Mouse (Mus musculus) forebrain, embryonic 14.5 days (tissue): ENCODE measurements at regions not wholly inside any gene's neighbourhood (a gene's known extent, or its start where the extent isn't known, plus 50 kb on each side); places are given as distances from the start of the nearest gene placed in this dataset.
A peak's percentile ranks its signal among the peaks of the same experiment; 100 is the strongest.

ENCODE experiments used
- ATAC-seq: fragments of 200-750 bp; cut with Nextera tagmentation; 2 replicates; pipeline ENCODE4 v1.8.0; 2017; ENCODE audit warnings: mild to moderate bottlenecking, moderate library complexity
- DNase-seq: peaks from one replicate; pipeline ENCODE4 v3.0.0-alpha.2; 2015; ENCODE audit warnings: low spot score
- H3K27ac ChIP-seq: fragments of 300-500 bp; sonication (generic); 2 replicates; pipeline ENCODE4 v1.5.1; 2014; ENCODE audit warnings: low read depth, mild to moderate bottlenecking, control low read depth, low read length, moderate library complexity
- H3K27me3 ChIP-seq: fragments of 300-500 bp; sonication (generic); replicated peaks from 2 replicates; pipeline ENCODE4 v1.6.1; 2014; ENCODE audit warnings: low read length, control low read depth, mixed read lengths; ENCODE audit not compliant: control insufficient read depth, insufficient read depth
- H3K36me3 ChIP-seq: fragments of 300-500 bp; sonication (generic); 2 replicates; pipeline ENCODE4 v1.6.1; 2014; ENCODE audit warnings: low read length, control low read depth; ENCODE audit not compliant: control insufficient read depth, insufficient read depth
- H3K4me1 ChIP-seq: fragments of 300-500 bp; sonication (generic); 2 replicates; pipeline ENCODE4 v1.6.1; 2014; ENCODE audit warnings: antibody characterized with exemption, low read length, control low read depth; ENCODE audit not compliant: control insufficient read depth, insufficient read depth
- H3K4me2 ChIP-seq: fragments of 300-500 bp; sonication (generic); 2 replicates; pipeline ENCODE4 v1.6.1; 2014; ENCODE audit warnings: mild to moderate bottlenecking, control low read depth, low read length
- H3K4me3 ChIP-seq: fragments of 300-500 bp; sonication (generic); 2 replicates; pipeline ENCODE4 v1.5.1; 2014; ENCODE audit warnings: low read depth, low read length, control low read depth
- H3K9ac ChIP-seq: fragments of 300-500 bp; sonication (generic); 2 replicates; pipeline ENCODE4 v1.6.1; 2014; ENCODE audit warnings: mild to moderate bottlenecking, low read length, control low read depth, moderate library complexity
- H3K9me3 ChIP-seq: fragments of 300-500 bp; sonication (generic); replicated peaks from 2 replicates; pipeline ENCODE4 v1.6.1; 2016; ENCODE audit warnings: low read length, control low read depth, mixed read lengths; ENCODE audit not compliant: control insufficient read depth
- WGBS: fragments of 180-500 bp; shearing (Covaris S2); extraction: QIAGEN DNeasy Blood & Tissue Kit; methylation state at CpG from one replicate; pipeline ENCODE4 v1.1.7; 2014; 5-methylcytosine and 5-hydroxymethylcytosine counted together

- Histone ChIP-seq H3K9ac (no peak overlapping the region), H3K9me3 (no peaks in the 10 kb centered on the region), H3K27me3 (no peaks in the 10 kb centered on the region), H3K36me3 (no peaks in the 10 kb centered on the region), H3K4me1 (no peaks in the 10 kb centered on the region), H3K4me2 (no peak overlapping the region), H3K4me3 (no peak overlapping the region), H3K27ac (no peak overlapping the region)
- ATAC-seq (no peak), DNase-seq (no peak)
These were observed 645.6 kb upstream of the Zfp804a start for GRCm38 (mm10) chr2:81407372-81407771.

GRCm38 (mm10) chr2:81411751-81412150, 641.3 kb upstream of the Zfp804a start:
- H3K9me3 ChIP-seq = no peaks in the 10 kb centered on the region
- H3K27ac ChIP-seq = no peak overlapping the region
- no peaks in the 10 kb centered on the region for H3K27me3 ChIP-seq
- WGBS = 48% methylated on average over 3 of the region's 3 CpGs
- ATAC-seq (no peak), DNase-seq (peak; percentile 7)
- H3K9ac ChIP-seq = no peak overlapping the region
- no peaks in the 10 kb centered on the region for H3K4me1 ChIP-seq
- no peak overlapping the region for H3K4me2 ChIP-seq
- no peak overlapping the region for H3K4me3 ChIP-seq
- H3K36me3 ChIP-seq = no peaks in the 10 kb centered on the region

- no peak overlapping the region for H3K9ac ChIP-seq
- no peak for ATAC-seq
- no peaks in the 10 kb centered on the region for H3K9me3 ChIP-seq
- H3K4me2 ChIP-seq = no peak overlapping the region
- H3K36me3 ChIP-seq = no peaks in the 10 kb centered on the region
- H3K4me1 ChIP-seq = no peaks in the 10 kb centered on the region
- H3K4me3 ChIP-seq = no peak overlapping the region
- no peak overlapping the region for H3K27ac ChIP-seq
- WGBS = 91% methylated on average over 4 of the region's 4 CpGs
- DNase-seq = no peak
- no peaks in the 10 kb centered on the region for H3K27me3 ChIP-seq
These were observed 621.6 kb upstream of the Zfp804a start for GRCm38 (mm10) chr2:81431411-81431810.

GRCm38 (mm10) chr2:81439082-81439481, 613.9 kb upstream of the Zfp804a start:
- DNase-seq = no peak
- Histone ChIP-seq H3K4me2 (no peak overlapping the region), H3K27ac (no peak overlapping the region), H3K9me3 (no peaks in the 10 kb centered on the region), H3K4me1 (no peaks in the 10 kb centered on the region), H3K9ac (no peak overlapping the region), H3K27me3 (no peaks in the 10 kb centered on the region), H3K36me3 (no peaks in the 10 kb centered on the region), H3K4me3 (no peak overlapping the region)
- WGBS = 84% methylated on average over 11 of the region's 11 CpGs
- no peak for ATAC-seq

GRCm38 (mm10) chr2:81440929-81441328, 612.1 kb upstream of the Zfp804a start:
- DNase-seq = no peak
- no peaks in the 10 kb centered on the region for H3K36me3 ChIP-seq
- ATAC-seq = no peak

GRCm38 (mm10) chr2:81450514-81450913, 602.5 kb upstream of the Zfp804a start:
- peak; percentile 21 for DNase-seq
- Histone ChIP-seq H3K27me3 (no peaks in the 10 kb centered on the region), H3K4me1 (no peaks in the 10 kb centered on the region), H3K4me3 (no peak overlapping the region), H3K9ac (no peak overlapping the region), H3K36me3 (no peaks in the 10 kb centered on the region), H3K27ac (no peak overlapping the region), H3K9me3 (no peaks in the 10 kb centered on the region), H3K4me2 (no peak overlapping the region)
- ATAC-seq = 0 out of 2 replicates have a peak, but pooled peaks have one; percentile 37
- 33% methylated on average over 1 of the region's 1 CpGs for WGBS

More at GRCm38 (mm10) chr2:81440929-81441328, 612.1 kb upstream of the Zfp804a start:
- no peak overlapping the region for H3K27ac ChIP-seq
- no peaks in the 10 kb centered on the region for H3K4me1 ChIP-seq
- H3K4me3 ChIP-seq = no peak overlapping the region
- H3K9me3 ChIP-seq = no peaks in the 10 kb centered on the region
- H3K27me3 ChIP-seq = no peaks in the 10 kb centered on the region
- no peak overlapping the region for H3K4me2 ChIP-seq
- H3K9ac ChIP-seq = no peak overlapping the region

GRCm38 (mm10) chr2:81488821-81489220, 564.2 kb upstream of the Zfp804a start:
- 54% methylated on average over 2 of the region's 2 CpGs for WGBS
- DNase-seq = no peak
- Histone ChIP-seq H3K4me3 (no peak overlapping the region), H3K27me3 (no peaks in the 10 kb centered on the region), H3K27ac (no peak overlapping the region), H3K4me1 (no peaks in the 10 kb centered on the region), H3K36me3 (no peaks in the 10 kb centered on the region), H3K4me2 (no peak overlapping the region), H3K9me3 (no peaks in the 10 kb centered on the region), H3K9ac (no peak overlapping the region)
- ATAC-seq = no peak

GRCm38 (mm10) chr2:81506985-81507384, 546.0 kb upstream of the Zfp804a start:
- WGBS = 95% methylated on average over 1 of the region's 1 CpGs
- no peak overlapping the region for H3K4me3 ChIP-seq
- no peaks in the 10 kb centered on the region for H3K36me3 ChIP-seq
- no peak overlapping the region for H3K27ac ChIP-seq
- ATAC-seq (no peak), DNase-seq (no peak)
- no peaks in the 10 kb centered on the region for H3K27me3 ChIP-seq
- H3K4me2 ChIP-seq = no peak overlapping the region
- H3K9me3 ChIP-seq = no peaks in the 10 kb centered on the region
- no peak overlapping the region for H3K9ac ChIP-seq
- H3K4me1 ChIP-seq = no peaks in the 10 kb centered on the region

- Histone ChIP-seq H3K27ac (no peak overlapping the region), H3K4me2 (no peak overlapping the region), H3K9me3 (no peaks in the 10 kb centered on the region), H3K36me3 (no peaks in the 10 kb centered on the region), H3K9ac (no peak overlapping the region), H3K4me1 (no peaks in the 10 kb centered on the region), H3K4me3 (no peak overlapping the region), H3K27me3 (no peaks in the 10 kb centered on the region)
- 92% methylated on average over 4 of the region's 4 CpGs for WGBS
- DNase-seq (no peak), ATAC-seq (no peak)
These were observed 539.9 kb upstream of the Zfp804a start for GRCm38 (mm10) chr2:81513030-81513579.
